Mouse (Mus musculus) small intestine, adult 2 months (tissue): ENCODE data around the gene Pde7b.

Experiments
- CTCF ChIP-seq: fragments of 200-500 bp; IDR thresholded peaks from 2 replicates; pipeline ENCODE4 v1.5.1; 2012; ENCODE audit warnings: low read depth, mild to moderate bottlenecking, control low read depth, inconsistent platforms, low read length, moderate library complexity, mixed read lengths; ENCODE audit not compliant: insufficient replicate concordance, insufficient read length; ENCODE audit errors: extremely low read depth
- POLR2A ChIP-seq: fragments of 200-500 bp; IDR thresholded peaks from 2 replicates; pipeline ENCODE4 v1.6.1; 2012; ENCODE audit warnings: low read depth, mild to moderate bottlenecking, control low read depth, inconsistent platforms, low read length, moderate library complexity

- TF ChIP-seq CTCF, result no peak
- TF ChIP-seq POLR2A, result no peak
These were observed 7.3 kb upstream of the Pde7b start for GRCm38 (mm10) chr10:20732180-20732579.
